Mouse (Mus musculus): ENCODE results near the gene Oaz2.
A peak's percentile ranks its signal among the peaks of the same experiment; 100 is the strongest.

Gene Oaz2

GRCm38 (mm10) chr9:65667701-65668100 is at the start of gene Oaz2:
Gene Oaz2, plus strand, starts transcription at chr9:65668001.
- no peak for DNase-seq (ENCODE audit: low read depth, low spot score)

- no peak for DNase-seq (ENCODE audit: low read depth, low spot score)
These were observed 48.5 kb upstream of the Oaz2 start for GRCm38 (mm10) chr9:65619311-65619710.

- no peak for DNase-seq (ENCODE audit: low read depth, low spot score)
These were observed 46.6 kb upstream of the Oaz2 start for GRCm38 (mm10) chr9:65621196-65621595.

- no peak for DNase-seq (ENCODE audit: low read depth, low spot score)
These were observed 46.1 kb upstream of the Oaz2 start for GRCm38 (mm10) chr9:65621666-65622065.

GRCm38 (mm10) chr9:65622826-65623225 is 45.0 kb upstream of the Oaz2 start:
- DNase-seq (ENCODE audit: low read depth, low spot score): no peak

- no peak for DNase-seq (ENCODE audit: low read depth, low spot score)
These were observed 43.5 kb upstream of the Oaz2 start for GRCm38 (mm10) chr9:65624266-65624665.

GRCm38 (mm10) chr9:65629025-65629766 is 38.6 kb upstream of the Oaz2 start, which contains the start of gene Rbpms2:
Gene Rbpms2, plus strand, starts transcription at chr9:65629648.
- no peak for DNase-seq (ENCODE audit: low read depth, low spot score)

- DNase-seq (ENCODE audit: low read depth, low spot score): no peak
These were observed 37.8 kb upstream of the Oaz2 start for GRCm38 (mm10) chr9:65629767-65630630.

- DNase-seq (ENCODE audit: low read depth, low spot score): no peak
These were observed 37.0 kb upstream of the Oaz2 start for GRCm38 (mm10) chr9:65630631-65631353.

GRCm38 (mm10) chr9:65631354-65632021 is 36.3 kb upstream of the Oaz2 start:
- no peak for DNase-seq (ENCODE audit: low read depth, low spot score)

- DNase-seq (ENCODE audit: low read depth, low spot score): no peak
These were observed 32.0 kb upstream of the Oaz2 start for GRCm38 (mm10) chr9:65635766-65636165.

- no peak for DNase-seq (ENCODE audit: low read depth, low spot score)
These were observed 30.9 kb upstream of the Oaz2 start for GRCm38 (mm10) chr9:65636926-65637325.

GRCm38 (mm10) chr9:65639065-65639464 is 28.7 kb upstream of the Oaz2 start:
- no peak for DNase-seq (ENCODE audit: low read depth, low spot score)

GRCm38 (mm10) chr9:65640838-65641410 is 26.9 kb upstream of the Oaz2 start:
- DNase-seq (ENCODE audit: low read depth, low spot score): peak; percentile 77

GRCm38 (mm10) chr9:65641446-65642052 is 26.3 kb upstream of the Oaz2 start:
- DNase-seq (ENCODE audit: low read depth, low spot score): no peak

- no peak for DNase-seq (ENCODE audit: low read depth, low spot score)
These were observed 25.3 kb upstream of the Oaz2 start for GRCm38 (mm10) chr9:65642546-65642945.

GRCm38 (mm10) chr9:65644960-65645359 is 22.8 kb upstream of the Oaz2 start:
- no peak for DNase-seq (ENCODE audit: low read depth, low spot score)

GRCm38 (mm10) chr9:65645984-65646383 is 21.8 kb upstream of the Oaz2 start:
- DNase-seq (ENCODE audit: low read depth, low spot score): no peak

- DNase-seq (ENCODE audit: low read depth, low spot score): no peak
These were observed 21.0 kb upstream of the Oaz2 start for GRCm38 (mm10) chr9:65646782-65647181.

GRCm38 (mm10) chr9:65648730-65649129 is 19.1 kb upstream of the Oaz2 start:
- DNase-seq (ENCODE audit: low read depth, low spot score): no peak

GRCm38 (mm10) chr9:65649997-65650396 is 17.8 kb upstream of the Oaz2 start:
- DNase-seq (ENCODE audit: low read depth, low spot score): no peak

Measured in WW6 (cell line).